Mouse (Mus musculus) embryonic facial prominence, embryonic 11.5 days (tissue): ENCODE measurements at regions not wholly inside any gene's neighbourhood (a gene's known extent, or its start where the extent isn't known, plus 50 kb on each side); places are given as distances from the start of the nearest gene placed in this dataset.

Experiments
- ATAC-seq: fragments of 200-750 bp; cut with Nextera tagmentation; replicated peaks from 2 replicates; pipeline ENCODE4 v1.8.0; 2017; ENCODE audit warnings: low read depth; ENCODE audit not compliant: insufficient number of reproducible peaks, low FRiP score, low TSS enrichment
- DNase-seq: peaks from one replicate; pipeline ENCODE4 v3.0.0-alpha.2; 2015; ENCODE audit warnings: low spot score
- H3K27ac ChIP-seq: fragments of 300-500 bp; sonication (generic); replicated peaks from 2 replicates; pipeline ENCODE4 v1.5.1; 2014; ENCODE audit warnings: mild to moderate bottlenecking, low read depth, low read length, control low read depth
- H3K27me3 ChIP-seq: fragments of 300-500 bp; sonication (generic); 2 replicates; pipeline ENCODE4 v1.6.1; 2014; ENCODE audit warnings: mild to moderate bottlenecking, low read length, moderate library complexity, mixed read lengths; ENCODE audit not compliant: control insufficient read depth, insufficient read depth
- H3K36me3 ChIP-seq: fragments of 300-500 bp; sonication (generic); replicated peaks from 2 replicates; pipeline ENCODE4 v1.6.1; 2014; ENCODE audit warnings: low read depth, mild to moderate bottlenecking, low read length, moderate library complexity, mixed read lengths; ENCODE audit not compliant: control insufficient read depth, insufficient read depth
- H3K4me1 ChIP-seq: fragments of 300-500 bp; sonication (generic); 2 replicates; pipeline ENCODE4 v1.6.1; 2014; ENCODE audit warnings: low read length, mixed read lengths; ENCODE audit not compliant: control insufficient read depth, insufficient read depth
- H3K4me2 ChIP-seq: fragments of 300-500 bp; sonication (generic); 2 replicates; pipeline ENCODE4 v1.6.1; 2014; ENCODE audit warnings: low read depth, mild to moderate bottlenecking, control low read depth, low read length, moderate library complexity
- H3K4me3 ChIP-seq: fragments of 300-500 bp; sonication (generic); 2 replicates; pipeline ENCODE4 v1.5.1; 2014; ENCODE audit warnings: low read depth, low read length, control low read depth
- H3K9ac ChIP-seq: fragments of 300-500 bp; sonication (generic); replicated peaks from 2 replicates; pipeline ENCODE4 v1.6.1; 2014; ENCODE audit warnings: mild to moderate bottlenecking, control low read depth, low read length
- H3K9me3 ChIP-seq: fragments of 300-500 bp; sonication (generic); replicated peaks from 2 replicates; pipeline ENCODE4 v1.6.1; 2016; ENCODE audit warnings: mild to moderate bottlenecking, low read length, inconsistent platforms, mixed read lengths; ENCODE audit not compliant: control insufficient read depth
- WGBS: fragments of 180-500 bp; shearing (Covaris S2); extraction: QIAGEN DNeasy Blood & Tissue Kit; methylation state at CpG from one replicate; pipeline ENCODE4 v1.1.7; 2014; 5-methylcytosine and 5-hydroxymethylcytosine counted together

- no peaks in the 10 kb centered on the region for H3K9me3 ChIP-seq
- 65% methylated on average over 1 of the region's 1 CpGs for WGBS
- no peak for ATAC-seq
Measured at GRCm38 (mm10) chr5:85595082-85595447, 470.3 kb downstream of the Cenpc1 start.

GRCm38 (mm10) chr5:85594413-85595081 lies 470.8 kb downstream of the Cenpc1 start:
- no peaks in the 10 kb centered on the region for H3K9me3 ChIP-seq
- no peaks in the 10 kb centered on the region for H3K4me1 ChIP-seq

More at GRCm38 (mm10) chr5:85595082-85595447, 470.3 kb downstream of the Cenpc1 start:
- Histone ChIP-seq H3K36me3 (no peaks in the 10 kb centered on the region), H3K27me3 (no peaks in the 10 kb centered on the region), H3K27ac (no peak overlapping the region), H3K9ac (no peak overlapping the region), H3K4me2 (no peak overlapping the region), H3K4me1 (no peaks in the 10 kb centered on the region), H3K4me3 (no peak overlapping the region)
- DNase-seq = no peak

GRCm38 (mm10) chr5:85592236-85592635 lies 473.1 kb downstream of the Cenpc1 start:
- Histone ChIP-seq H3K36me3 (no peaks in the 10 kb centered on the region), H3K9me3 (no peaks in the 10 kb centered on the region), H3K27ac (no peak overlapping the region), H3K4me2 (no peak overlapping the region), H3K27me3 (no peaks in the 10 kb centered on the region), H3K4me1 (no peaks in the 10 kb centered on the region), H3K9ac (no peak overlapping the region), H3K4me3 (no peak overlapping the region)
- WGBS = 80% methylated on average over 3 of the region's 3 CpGs
- ATAC-seq (no peak), DNase-seq (peak; percentile 61)

More at GRCm38 (mm10) chr5:85594413-85595081, 470.8 kb downstream of the Cenpc1 start:
- Histone ChIP-seq H3K4me3 (no peak overlapping the region), H3K27ac (no peak overlapping the region), H3K4me2 (no peak overlapping the region), H3K9ac (no peak overlapping the region), H3K27me3 (no peaks in the 10 kb centered on the region), H3K36me3 (no peaks in the 10 kb centered on the region)
- no peak for ATAC-seq
- WGBS = 81% methylated on average over 4 of the region's 4 CpGs
- no peak for DNase-seq

GRCm38 (mm10) chr5:85586727-85587126 lies 478.7 kb downstream of the Cenpc1 start:
- no peak for ATAC-seq
- Histone ChIP-seq H3K27ac (no peak overlapping the region), H3K9ac (no peak overlapping the region), H3K4me2 (no peak overlapping the region), H3K9me3 (no peaks in the 10 kb centered on the region), H3K27me3 (no peaks in the 10 kb centered on the region), H3K4me3 (no peak overlapping the region), H3K36me3 (no peaks in the 10 kb centered on the region), H3K4me1 (no peaks in the 10 kb centered on the region)
- WGBS = 33% methylated on average over 3 of the region's 3 CpGs
- peak; percentile 56 for DNase-seq

- H3K4me1 ChIP-seq = no peaks in the 10 kb centered on the region
- no peak overlapping the region for H3K4me2 ChIP-seq
- no peaks in the 10 kb centered on the region for H3K27me3 ChIP-seq
- H3K36me3 ChIP-seq = no peaks in the 10 kb centered on the region
- no peak overlapping the region for H3K9ac ChIP-seq
- H3K4me3 ChIP-seq = no peak overlapping the region
- ATAC-seq (no peak), DNase-seq (no peak)
- no peak overlapping the region for H3K27ac ChIP-seq
- H3K9me3 ChIP-seq = no peaks in the 10 kb centered on the region
Measured at GRCm38 (mm10) chr5:85572531-85572930, 492.9 kb downstream of the Cenpc1 start.

GRCm38 (mm10) chr5:85571967-85572366 lies 493.4 kb downstream of the Cenpc1 start:
- Histone ChIP-seq H3K4me2 (no peak overlapping the region), H3K36me3 (no peaks in the 10 kb centered on the region), H3K4me1 (no peaks in the 10 kb centered on the region), H3K27me3 (no peaks in the 10 kb centered on the region), H3K4me3 (no peak overlapping the region), H3K9ac (no peak overlapping the region), H3K9me3 (no peaks in the 10 kb centered on the region), H3K27ac (no peak overlapping the region)
- ATAC-seq (no peak), DNase-seq (no peak)
- WGBS = 83% methylated on average over 4 of the region's 4 CpGs

- DNase-seq (no peak), ATAC-seq (no peak)
- Histone ChIP-seq H3K36me3 (no peaks in the 10 kb centered on the region), H3K9me3 (no peaks in the 10 kb centered on the region), H3K4me3 (no peak overlapping the region), H3K27me3 (no peaks in the 10 kb centered on the region), H3K4me2 (no peak overlapping the region), H3K4me1 (no peaks in the 10 kb centered on the region), H3K27ac (no peak overlapping the region), H3K9ac (no peak overlapping the region)
- WGBS = 81% methylated on average over 3 of the region's 3 CpGs
Measured at GRCm38 (mm10) chr5:85571381-85571780, 494.0 kb downstream of the Cenpc1 start.

- Histone ChIP-seq H3K27ac (no peak overlapping the region), H3K4me2 (no peak overlapping the region), H3K9ac (no peak overlapping the region), H3K4me3 (no peak overlapping the region), H3K4me1 (no peaks in the 10 kb centered on the region), H3K36me3 (no peaks in the 10 kb centered on the region), H3K27me3 (no peaks in the 10 kb centered on the region), H3K9me3 (no peaks in the 10 kb centered on the region)
- DNase-seq (no peak), ATAC-seq (no peak)
- 70% methylated on average over 1 of the region's 1 CpGs for WGBS
Measured at GRCm38 (mm10) chr5:85536329-85536728, 529.1 kb downstream of the Cenpc1 start.
